Mouse (Mus musculus): Measurements from ENCODE around the gene Map3k19. TPM values are rescaled to one million over a fixed set of nuclear protein-coding genes. Genes with fewer than 3 reads are reported as not detected.

The Map3k19 gene
- polyA plus RNA-seq, 1 experiment from 2014 or later: 0.21 TPM

GRCm38 (mm10) chr1:127785882-127786281 lies 68.9 kb downstream of the Map3k19 start:
- H3K4me1 ChIP-seq (ENCODE audit: control insufficient read depth, insufficient read depth, low read length): peaks cover 51% of the 10 kb centered on the region
- no peak for ATAC-seq (replicated peaks; ENCODE audit: extremely low read depth, insufficient read depth, low FRiP score)
- WGBS: 29% methylated on average over 1 of the region's 1 CpGs
- H3K4me3 ChIP-seq (ENCODE audit: low read length): no peak overlapping the region
- no peaks in the 10 kb centered on the region for H3K36me3 ChIP-seq (ENCODE audit: control insufficient read depth, insufficient read depth)
- no peak overlapping the region for H3K9ac ChIP-seq (ENCODE audit: low read length)
- H3K9me3 ChIP-seq (replicated peaks; ENCODE audit: control insufficient read depth, low read length): no peaks in the 10 kb centered on the region
- no peaks in the 10 kb centered on the region for H3K27me3 ChIP-seq (ENCODE audit: control insufficient read depth, insufficient read depth, low read length)
- H3K4me2 ChIP-seq (ENCODE audit: low read depth, low read length): no peak overlapping the region
- H3K27ac ChIP-seq (ENCODE audit: low read length): no peak overlapping the region

- peaks cover 57% of the 10 kb centered on the region for H3K4me1 ChIP-seq (ENCODE audit: control insufficient read depth, insufficient read depth, low read length)
- no peaks in the 10 kb centered on the region for H3K9me3 ChIP-seq (replicated peaks; ENCODE audit: control insufficient read depth, low read length)
- H3K27ac ChIP-seq (ENCODE audit: low read length): no peak overlapping the region
- no peaks in the 10 kb centered on the region for H3K36me3 ChIP-seq (ENCODE audit: control insufficient read depth, insufficient read depth)
- no peak overlapping the region for H3K9ac ChIP-seq (ENCODE audit: low read length)
- ATAC-seq (replicated peaks; ENCODE audit: extremely low read depth, insufficient read depth, low FRiP score): no peak
- H3K4me2 ChIP-seq (ENCODE audit: low read depth, low read length): no peak overlapping the region
- H3K4me3 ChIP-seq (ENCODE audit: low read length): no peak overlapping the region
- no peaks in the 10 kb centered on the region for H3K27me3 ChIP-seq (ENCODE audit: control insufficient read depth, insufficient read depth, low read length)
Measured at GRCm38 (mm10) chr1:127783862-127784261, 71.0 kb downstream of the Map3k19 start.

GRCm38 (mm10) chr1:127780849-127781248 lies 74.0 kb downstream of the Map3k19 start:
- Histone ChIP-seq H3K27me3 (ENCODE audit: control insufficient read depth, insufficient read depth, low read length) (no peaks in the 10 kb centered on the region), H3K27ac (ENCODE audit: low read length) (no peak overlapping the region), H3K9ac (ENCODE audit: low read length) (no peak overlapping the region), H3K4me2 (ENCODE audit: low read depth, low read length) (no peak overlapping the region), H3K4me1 (ENCODE audit: control insufficient read depth, insufficient read depth, low read length) (peaks cover 51% of the 10 kb centered on the region), H3K36me3 (ENCODE audit: control insufficient read depth, insufficient read depth) (no peaks in the 10 kb centered on the region), H3K4me3 (ENCODE audit: low read length) (no peak overlapping the region), H3K9me3 (replicated peaks; ENCODE audit: control insufficient read depth, low read length) (no peaks in the 10 kb centered on the region)
- WGBS: 47% methylated on average over 2 of the region's 2 CpGs
- ATAC-seq (replicated peaks; ENCODE audit: extremely low read depth, insufficient read depth, low FRiP score): no peak

GRCm38 (mm10) chr1:127780142-127780541 lies 74.7 kb downstream of the Map3k19 start:
- Histone ChIP-seq H3K36me3 (ENCODE audit: control insufficient read depth, insufficient read depth) (no peaks in the 10 kb centered on the region), H3K9me3 (replicated peaks; ENCODE audit: control insufficient read depth, low read length) (no peaks in the 10 kb centered on the region), H3K9ac (ENCODE audit: low read length) (no peak overlapping the region), H3K27me3 (ENCODE audit: control insufficient read depth, insufficient read depth, low read length) (no peaks in the 10 kb centered on the region), H3K4me1 (ENCODE audit: control insufficient read depth, insufficient read depth, low read length) (peaks cover 48% of the 10 kb centered on the region), H3K4me2 (ENCODE audit: low read depth, low read length) (peak overlapping the region; percentile 32), H3K4me3 (ENCODE audit: low read length) (peak overlapping the region; percentile 10; the same call in 1 of the 2 replicates), H3K27ac (ENCODE audit: low read length) (0 out of 2 replicates have a peak overlapping the region, but pooled peaks have one; percentile 11)
- 14% methylated on average over 3 of the region's 3 CpGs for WGBS
- ATAC-seq (replicated peaks; ENCODE audit: extremely low read depth, insufficient read depth, low FRiP score): peak; percentile 64; the same call in 1 of the 2 replicates

GRCm38 (mm10) chr1:127778611-127779010 lies 76.2 kb downstream of the Map3k19 start:
- Histone ChIP-seq H3K36me3 (ENCODE audit: control insufficient read depth, insufficient read depth) (no peaks in the 10 kb centered on the region), H3K9ac (ENCODE audit: low read length) (no peak overlapping the region), H3K27me3 (ENCODE audit: control insufficient read depth, insufficient read depth, low read length) (no peaks in the 10 kb centered on the region), H3K4me1 (ENCODE audit: control insufficient read depth, insufficient read depth, low read length) (peaks cover 42% of the 10 kb centered on the region), H3K4me3 (ENCODE audit: low read length) (no peak overlapping the region), H3K27ac (ENCODE audit: low read length) (no peak overlapping the region), H3K9me3 (replicated peaks; ENCODE audit: control insufficient read depth, low read length) (no peaks in the 10 kb centered on the region), H3K4me2 (ENCODE audit: low read depth, low read length) (no peak overlapping the region)
- 77% methylated on average over 3 of the region's 3 CpGs for WGBS
- ATAC-seq (replicated peaks; ENCODE audit: extremely low read depth, insufficient read depth, low FRiP score): no peak

GRCm38 (mm10) chr1:127776246-127776645 lies 78.6 kb downstream of the Map3k19 start:
- Histone ChIP-seq H3K27ac (ENCODE audit: low read length) (no peak overlapping the region), H3K4me3 (ENCODE audit: low read length) (peak overlapping the region; percentile 14), H3K4me1 (ENCODE audit: control insufficient read depth, insufficient read depth, low read length) (peaks cover 39% of the 10 kb centered on the region), H3K4me2 (ENCODE audit: low read depth, low read length) (peak overlapping the region; percentile 50), H3K9me3 (replicated peaks; ENCODE audit: control insufficient read depth, low read length) (no peaks in the 10 kb centered on the region), H3K36me3 (ENCODE audit: control insufficient read depth, insufficient read depth) (no peaks in the 10 kb centered on the region), H3K9ac (ENCODE audit: low read length) (peak overlapping the region; percentile 57), H3K27me3 (ENCODE audit: control insufficient read depth, insufficient read depth, low read length) (no peaks in the 10 kb centered on the region)
- 40% methylated on average over 6 of the region's 6 CpGs for WGBS
- no peak for ATAC-seq (replicated peaks; ENCODE audit: extremely low read depth, insufficient read depth, low FRiP score)

- Histone ChIP-seq H3K4me3 (ENCODE audit: low read length) (peak overlapping the region; percentile 98), H3K9ac (ENCODE audit: low read length) (peak overlapping the region; percentile 98), H3K27me3 (ENCODE audit: control insufficient read depth, insufficient read depth, low read length) (no peaks in the 10 kb centered on the region), H3K27ac (ENCODE audit: low read length) (no peak overlapping the region), H3K4me2 (ENCODE audit: low read depth, low read length) (peak overlapping the region; percentile 93), H3K4me1 (ENCODE audit: control insufficient read depth, insufficient read depth, low read length) (peaks cover 33% of the 10 kb centered on the region), H3K36me3 (ENCODE audit: control insufficient read depth, insufficient read depth) (no peaks in the 10 kb centered on the region), H3K9me3 (replicated peaks; ENCODE audit: control insufficient read depth, low read length) (no peaks in the 10 kb centered on the region)
- 6% methylated on average over 10 of the region's 10 CpGs for WGBS
- no peak for ATAC-seq (replicated peaks; ENCODE audit: extremely low read depth, insufficient read depth, low FRiP score)
Measured at GRCm38 (mm10) chr1:127775206-127775720, 79.6 kb downstream of the Map3k19 start.

GRCm38 (mm10) chr1:127774501-127774880 lies 80.3 kb downstream of the Map3k19 start:
- ATAC-seq (replicated peaks; ENCODE audit: extremely low read depth, insufficient read depth, low FRiP score): peak; percentile 33
- no peaks in the 10 kb centered on the region for H3K9me3 ChIP-seq (replicated peaks; ENCODE audit: control insufficient read depth, low read length)
- peak overlapping the region; percentile 96 for H3K27ac ChIP-seq (ENCODE audit: low read length)
- peak overlapping the region; percentile 98 for H3K4me3 ChIP-seq (ENCODE audit: low read length)
- peak overlapping the region; percentile 93 for H3K4me2 ChIP-seq (ENCODE audit: low read depth, low read length)
- no peaks in the 10 kb centered on the region for H3K27me3 ChIP-seq (ENCODE audit: control insufficient read depth, insufficient read depth, low read length)
- no peaks in the 10 kb centered on the region for H3K36me3 ChIP-seq (ENCODE audit: control insufficient read depth, insufficient read depth)
- H3K9ac ChIP-seq (ENCODE audit: low read length): peak overlapping the region; percentile 98
- peaks cover 26% of the 10 kb centered on the region for H3K4me1 ChIP-seq (ENCODE audit: control insufficient read depth, insufficient read depth, low read length)
- under 1% methylated on average over 31 of the region's 31 CpGs for WGBS

- ATAC-seq (replicated peaks; ENCODE audit: extremely low read depth, insufficient read depth, low FRiP score): peak; percentile 99
- Histone ChIP-seq H3K36me3 (ENCODE audit: control insufficient read depth, insufficient read depth) (no peaks in the 10 kb centered on the region), H3K27me3 (ENCODE audit: control insufficient read depth, insufficient read depth, low read length) (no peaks in the 10 kb centered on the region), H3K4me1 (ENCODE audit: control insufficient read depth, insufficient read depth, low read length) (peaks cover 21% of the 10 kb centered on the region), H3K9me3 (replicated peaks; ENCODE audit: control insufficient read depth, low read length) (no peaks in the 10 kb centered on the region), H3K9ac (ENCODE audit: low read length) (peak within 1 kb of the TSS; percentile 98), H3K4me2 (ENCODE audit: low read depth, low read length) (peak within 1 kb of the TSS; percentile 93), H3K4me3 (ENCODE audit: low read length) (peak within 1 kb of the TSS; percentile 98), H3K27ac (ENCODE audit: low read length) (peak within 1 kb of the TSS; percentile 96)
- under 1% methylated on average over 63 of the region's 63 CpGs for WGBS
Measured at GRCm38 (mm10) chr1:127773803-127774500, 80.9 kb downstream of the Map3k19 start, which contains the start of gene Ccnt2. Gene Ccnt2, plus strand, starts transcription at chr1:127774164.
